Mouse (Mus musculus) adrenal gland, adult 18-20 months (tissue): ENCODE results near the gene Cd40. TPM values are rescaled to one million over a fixed set of nuclear protein-coding genes. Genes with fewer than 3 reads are reported as not detected.

Experiments
- DNase-seq, 2 experiments: peaks; one replicate each; pipeline ENCODE4 v3.0.0; 2021 to 2022; ENCODE audit warnings: low spot score in 2 of 2
- total RNA-seq, 2 experiments: library from RNA; stranded (reverse); gene quantifications; 1 replicate in 1 of 2; 2 replicates in 1 of 2; pipeline ENCODE4 v1.2.3; 2021

Cd40 gene
- total RNA-seq, 2 experiments from 2014 or later = 1.9 to 2.2 TPM

- DNase-seq = no peak
These were observed 43.4 kb downstream of the Cd40 start for GRCm38 (mm10) chr2:165098861-165099260.

GRCm38 (mm10) chr2:165100749-165101148, 45.3 kb downstream of the Cd40 start:
- no peak for DNase-seq

- DNase-seq = no peak
These were observed 47.5 kb downstream of the Cd40 start for GRCm38 (mm10) chr2:165102920-165103319.

GRCm38 (mm10) chr2:165105513-165106079, 50.2 kb downstream of the Cd40 start:
- no peak for DNase-seq

- DNase-seq = no peak
These were observed 51.2 kb downstream of the Cd40 start for GRCm38 (mm10) chr2:165106585-165106984.

- peak; percentile 87 for DNase-seq
These were observed 56.7 kb downstream of the Cd40 start for GRCm38 (mm10) chr2:165112149-165112548.

- DNase-seq = no peak
These were observed 58.3 kb downstream of the Cd40 start for GRCm38 (mm10) chr2:165113733-165114132.

- DNase-seq = no peak
These were observed 65.3 kb downstream of the Cd40 start for GRCm38 (mm10) chr2:165120765-165121164.

- DNase-seq = no peak
These were observed 65.9 kb downstream of the Cd40 start for GRCm38 (mm10) chr2:165121206-165121840.

Other genes with a start within 250 kb of the Cd40 start
- 10 to 100 TPM; 11.0 to 11.4 TPM for gene Zswim1, start 232.9 kb upstream of the Cd40 start, total RNA-seq
- gene Spata25, start 227.1 kb upstream of the Cd40 start, total RNA-seq = not detected
- 100 to 1,000 TPM; 103 to 106 TPM for gene Ctsa, start 222.8 kb upstream of the Cd40 start, total RNA-seq
- gene Neurl2, start 222.2 kb upstream of the Cd40 start, total RNA-seq = 1 to 10 TPM; 1.4 to 1.7 TPM
- gene Pltp, start 197.9 kb upstream of the Cd40 start, total RNA-seq = 10 to 100 TPM; 22.5 to 55.9 TPM
- gene Pcif1, start 176.3 kb upstream of the Cd40 start, total RNA-seq = 10 to 100 TPM; 35.1 to 48.6 TPM
- 10 to 100 TPM; 20.9 to 22.4 TPM for gene Zfp335, start 143.9 kb upstream of the Cd40 start, total RNA-seq
- gene Mmp9, start 114.8 kb upstream of the Cd40 start, total RNA-seq = 1 to 10 TPM in 1 of 2 experiments, under 1 TPM in 1; 0.89 to 2.7 TPM
- 1 to 10 TPM; 5.2 to 9.0 TPM for gene Slc12a5, start 94.8 kb upstream of the Cd40 start, total RNA-seq
- gene Ncoa5, start 20.8 kb upstream of the Cd40 start, total RNA-seq = 10 to 100 TPM; 35.7 to 41.6 TPM
- gene 1700025C18Rik, start 35.1 kb downstream of the Cd40 start, total RNA-seq = not detected
- gene Cdh22, start 179.2 kb downstream of the Cd40 start, total RNA-seq = 1 to 10 TPM; 1.4 to 1.7 TPM
- gene Slc35c2, start 232.2 kb downstream of the Cd40 start, total RNA-seq = 10 to 100 TPM; 30.7 to 50.1 TPM